Mouse (Mus musculus): Measurements from ENCODE around the gene Pdss2.
"Not testable (repeated sequence)": the region's sequence is repeated elsewhere in the genome, so short reads cannot be mapped to it uniquely, and the experiment has no call there.

Pdss2 gene

DNA sequence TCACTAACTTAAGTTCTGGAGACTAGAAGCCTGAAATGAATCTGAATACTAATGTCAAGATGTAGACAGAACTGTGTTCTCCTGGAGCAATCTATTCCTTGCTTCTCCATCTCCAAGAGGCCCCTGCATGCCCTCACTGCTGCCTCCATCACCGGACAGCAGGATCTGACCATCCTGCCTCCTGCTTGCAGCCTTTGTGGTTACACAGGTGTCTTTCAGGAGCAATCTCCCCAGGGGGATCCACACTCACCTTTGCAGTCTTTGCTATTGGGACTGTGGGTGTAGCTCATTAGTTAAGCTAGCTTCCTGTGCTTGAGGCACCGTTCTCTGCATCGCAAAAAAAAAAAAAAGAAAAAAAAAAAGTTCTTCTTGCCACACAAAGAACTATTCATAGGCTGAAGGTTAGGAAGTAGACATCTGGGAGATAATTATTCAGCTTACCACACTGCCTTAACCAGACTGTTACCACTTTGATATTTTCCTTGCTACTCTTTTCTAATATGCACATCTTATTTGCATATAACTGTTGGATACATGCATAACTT, 23.0 kb downstream of the Pdss2 start:
- DNase-seq (ENCODE audit: low spot score), result no peak

DNA sequence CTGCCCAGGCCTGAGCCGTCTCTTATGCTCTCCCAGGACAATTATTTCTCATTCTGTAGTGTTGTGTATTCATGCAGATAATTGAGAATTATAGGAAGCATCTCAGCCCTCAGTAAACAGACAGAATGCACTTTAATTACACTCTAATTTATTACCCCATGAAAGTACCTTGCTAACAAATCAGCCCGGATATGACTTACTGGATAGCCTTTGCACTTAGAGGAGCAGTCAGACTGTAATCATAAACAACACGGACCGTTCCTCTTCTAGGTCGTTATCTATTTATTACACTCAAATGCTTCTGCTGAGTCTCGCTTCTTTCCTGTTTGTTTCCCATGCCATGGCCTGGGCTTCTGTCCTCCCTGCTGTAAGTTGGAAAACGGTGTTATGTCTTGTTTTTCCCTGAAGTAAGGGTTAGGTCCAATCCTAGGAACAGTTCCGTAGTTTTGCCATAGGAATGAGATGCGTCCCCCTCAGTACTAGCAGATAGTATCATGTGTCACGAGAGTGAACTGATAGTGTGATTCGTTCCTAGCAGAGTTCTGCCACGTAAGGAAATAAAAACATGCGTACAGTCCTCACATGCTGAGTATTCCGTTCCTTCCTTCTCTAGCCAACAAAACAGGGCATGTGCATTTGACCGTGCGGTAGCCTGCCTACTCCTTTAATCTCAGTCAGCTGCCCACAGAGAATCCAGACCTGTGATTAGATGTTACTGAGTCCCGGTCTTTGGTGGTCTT, 24.3 kb downstream of the Pdss2 start:
- no peak for DNase-seq (ENCODE audit: low spot score)

DNA sequence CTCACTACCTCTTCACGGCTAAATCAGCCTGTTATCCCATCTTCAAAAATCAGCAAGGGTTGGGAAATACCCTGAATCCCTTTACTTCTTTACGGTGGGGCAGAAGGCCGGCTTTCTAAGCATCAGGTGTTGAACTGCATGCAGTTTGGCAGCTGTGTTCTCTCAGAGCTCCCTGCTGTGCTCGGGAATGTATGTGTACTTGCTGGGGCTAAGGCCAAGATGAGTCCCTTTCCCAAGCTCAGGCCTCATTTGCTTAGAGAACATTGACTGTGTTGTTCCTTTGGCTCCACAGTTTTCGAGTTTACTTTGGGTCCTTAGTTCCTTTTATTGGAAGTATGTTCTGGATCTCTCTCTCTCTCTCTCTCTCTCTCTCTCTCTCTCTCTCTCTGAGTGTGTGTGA, 26.7 kb downstream of the Pdss2 start:
- DNase-seq (ENCODE audit: low spot score), result no peak

DNA sequence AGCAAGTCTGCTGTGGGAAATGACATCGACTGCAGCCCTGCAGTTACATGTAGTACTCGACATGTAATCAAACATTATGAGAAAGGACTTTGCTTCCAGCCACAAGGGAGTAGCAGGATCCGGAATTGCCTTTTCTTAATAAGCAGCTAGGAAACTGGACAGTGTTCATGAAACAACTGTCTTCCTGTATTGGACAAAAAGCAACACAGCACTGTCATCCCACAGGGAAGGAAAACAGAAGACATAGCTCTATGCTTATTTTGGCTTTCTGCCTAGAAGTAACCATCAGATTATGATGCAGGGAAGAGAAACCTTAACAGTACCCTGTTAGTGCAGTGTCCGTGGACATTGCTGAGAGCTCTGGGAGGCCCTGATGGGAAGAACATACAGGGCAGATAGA, 31.0 kb downstream of the Pdss2 start:
- DNase-seq (ENCODE audit: low spot score), result no peak

DNA sequence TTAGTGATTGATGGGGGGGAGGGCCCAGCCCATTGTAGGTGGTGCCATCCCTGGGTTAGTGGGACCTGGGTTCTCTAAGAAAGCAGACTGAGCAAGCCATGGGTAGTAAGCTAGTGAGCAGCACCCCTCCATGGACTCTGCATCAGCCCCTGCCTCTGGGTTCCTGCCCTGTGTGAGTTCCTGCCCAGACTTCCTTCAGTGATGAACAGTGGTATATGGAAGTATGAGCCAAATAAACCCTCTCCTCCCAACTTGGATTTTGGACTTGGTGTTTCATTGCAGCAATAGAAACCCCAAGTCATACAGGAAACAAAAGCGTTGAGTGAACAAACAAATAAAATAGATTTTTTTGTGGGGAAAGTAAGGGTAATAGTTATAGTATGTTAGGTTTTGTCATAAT, 35.7 kb downstream of the Pdss2 start:
- not testable (repeated sequence) for DNase-seq (ENCODE audit: low spot score)

DNA sequence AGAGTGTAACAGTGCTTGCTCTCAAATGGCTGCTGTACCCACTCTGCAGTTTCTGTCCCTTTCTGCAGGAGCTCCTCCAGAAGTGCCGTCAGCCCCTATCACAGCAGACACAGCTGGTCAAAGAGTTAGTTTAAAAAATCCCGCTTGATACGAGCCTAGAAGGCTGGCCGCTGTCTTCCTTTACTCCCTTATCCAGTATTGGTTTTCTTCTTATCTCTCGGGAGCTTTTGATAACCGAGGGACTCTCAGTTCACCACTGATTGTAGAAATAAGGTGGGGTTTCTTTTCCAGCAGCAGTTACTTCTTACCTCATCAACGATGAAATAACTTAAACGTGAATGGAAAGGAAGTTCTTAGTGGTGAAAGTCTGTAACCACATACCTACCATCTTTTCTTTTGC, 36.2 kb downstream of the Pdss2 start:
- not testable (repeated sequence) for DNase-seq (ENCODE audit: low spot score)

DNA sequence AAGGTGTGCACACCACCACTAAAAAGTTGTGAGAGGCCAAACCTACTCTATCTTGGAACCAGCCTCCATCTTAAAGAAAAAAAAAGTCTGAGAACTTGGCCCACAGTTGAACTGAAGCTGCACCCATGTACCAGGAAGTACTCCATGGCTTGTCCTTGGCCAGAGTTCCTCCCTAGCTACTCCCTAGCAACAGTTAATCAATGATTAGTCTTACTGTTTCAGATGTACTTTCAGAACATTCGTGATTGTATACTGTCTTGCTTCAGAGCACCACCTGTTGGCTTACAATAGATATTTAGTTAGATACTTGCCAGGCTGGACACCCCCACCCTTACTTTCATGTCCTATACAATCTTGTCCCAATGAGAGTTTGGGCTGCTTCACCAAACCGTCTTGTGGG, 50.0 kb downstream of the Pdss2 start:
- no peak for DNase-seq (ENCODE audit: low spot score)

DNA sequence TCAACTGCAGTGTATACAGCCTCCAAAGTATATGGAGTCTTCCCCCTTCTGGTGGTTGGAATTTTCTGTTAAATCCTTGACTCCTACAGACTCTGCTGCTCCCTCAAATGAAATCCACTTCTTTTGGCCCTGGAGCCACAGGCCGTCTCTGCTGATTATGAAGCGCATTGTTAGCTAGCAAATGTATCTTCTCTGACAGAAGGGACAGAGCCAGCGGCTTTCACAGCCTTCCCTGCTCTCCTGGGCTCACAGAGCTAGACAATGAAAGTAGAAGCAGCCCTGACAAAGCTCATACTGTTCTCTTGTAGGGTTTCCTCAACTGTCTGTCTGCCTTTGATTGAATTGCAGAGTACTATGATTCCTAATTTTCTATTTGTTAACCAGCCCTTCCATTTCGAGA, 51.1 kb downstream of the Pdss2 start:
- no peak for DNase-seq (ENCODE audit: low spot score)

DNA sequence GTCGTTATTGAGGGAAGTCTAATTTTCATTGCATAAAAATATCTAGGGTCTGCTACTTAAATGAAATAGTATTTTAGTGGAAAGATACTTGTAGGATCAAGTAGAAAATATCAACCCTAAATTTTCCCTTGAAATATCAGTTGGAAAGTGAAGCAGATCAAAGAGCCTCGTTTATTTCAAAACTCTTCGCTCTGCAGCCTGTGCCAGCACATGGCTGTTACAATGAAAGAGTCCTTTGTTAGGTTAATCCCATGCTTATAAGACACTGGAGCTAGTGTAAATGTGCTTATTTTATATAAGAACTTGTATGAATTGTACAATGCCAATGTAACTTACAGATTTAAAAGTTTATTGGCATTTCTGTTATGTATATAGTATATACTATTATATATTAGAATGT, 51.8 kb downstream of the Pdss2 start:
- DNase-seq (ENCODE audit: low spot score), result no peak

DNA sequence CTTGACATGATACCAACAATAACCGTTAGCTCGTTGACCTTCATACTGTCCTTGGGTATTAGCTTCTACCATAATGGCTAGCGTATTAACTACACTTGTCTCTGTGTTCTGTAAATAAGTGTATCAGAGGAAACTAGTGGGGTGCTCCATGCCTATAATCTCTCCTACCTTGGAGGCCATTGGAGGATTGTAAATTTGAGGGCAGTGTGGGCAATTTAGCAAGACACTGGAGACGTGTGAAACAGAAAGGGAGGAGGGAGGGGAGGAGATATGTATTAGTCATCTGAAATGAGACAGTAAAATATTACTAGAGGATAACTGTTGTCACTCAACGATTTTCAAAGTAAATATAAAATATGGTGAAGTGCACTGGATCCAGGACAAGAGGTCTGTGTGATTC, 54.2 kb downstream of the Pdss2 start:
- DNase-seq (ENCODE audit: low spot score), result no peak

DNA sequence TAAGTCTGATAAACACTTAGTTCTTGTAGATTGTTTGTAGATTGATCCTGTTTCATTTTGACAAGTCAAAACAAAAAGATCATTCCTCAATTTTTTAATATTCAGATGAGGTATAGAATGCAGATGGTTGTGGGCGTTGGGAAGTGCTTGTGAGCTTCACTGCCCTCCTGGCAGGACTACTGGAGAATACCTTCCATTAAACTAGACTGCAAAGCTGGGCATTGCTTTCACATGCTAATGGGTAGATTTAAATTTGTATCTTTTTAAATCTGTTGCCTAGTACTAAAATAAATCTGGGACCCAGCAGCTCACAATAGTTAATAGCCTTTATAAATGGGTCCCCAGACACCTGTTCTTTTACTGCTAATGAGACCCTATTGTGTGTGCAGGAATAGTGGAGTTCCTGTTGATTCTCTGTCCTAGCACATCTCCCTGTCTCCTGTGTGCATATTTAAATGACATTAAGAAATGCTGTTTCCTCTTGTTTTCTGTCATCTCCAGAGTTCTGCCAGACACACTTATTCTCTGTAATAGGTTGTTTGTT, 54.9 kb downstream of the Pdss2 start:
- DNase-seq (ENCODE audit: low spot score), result no peak

DNA sequence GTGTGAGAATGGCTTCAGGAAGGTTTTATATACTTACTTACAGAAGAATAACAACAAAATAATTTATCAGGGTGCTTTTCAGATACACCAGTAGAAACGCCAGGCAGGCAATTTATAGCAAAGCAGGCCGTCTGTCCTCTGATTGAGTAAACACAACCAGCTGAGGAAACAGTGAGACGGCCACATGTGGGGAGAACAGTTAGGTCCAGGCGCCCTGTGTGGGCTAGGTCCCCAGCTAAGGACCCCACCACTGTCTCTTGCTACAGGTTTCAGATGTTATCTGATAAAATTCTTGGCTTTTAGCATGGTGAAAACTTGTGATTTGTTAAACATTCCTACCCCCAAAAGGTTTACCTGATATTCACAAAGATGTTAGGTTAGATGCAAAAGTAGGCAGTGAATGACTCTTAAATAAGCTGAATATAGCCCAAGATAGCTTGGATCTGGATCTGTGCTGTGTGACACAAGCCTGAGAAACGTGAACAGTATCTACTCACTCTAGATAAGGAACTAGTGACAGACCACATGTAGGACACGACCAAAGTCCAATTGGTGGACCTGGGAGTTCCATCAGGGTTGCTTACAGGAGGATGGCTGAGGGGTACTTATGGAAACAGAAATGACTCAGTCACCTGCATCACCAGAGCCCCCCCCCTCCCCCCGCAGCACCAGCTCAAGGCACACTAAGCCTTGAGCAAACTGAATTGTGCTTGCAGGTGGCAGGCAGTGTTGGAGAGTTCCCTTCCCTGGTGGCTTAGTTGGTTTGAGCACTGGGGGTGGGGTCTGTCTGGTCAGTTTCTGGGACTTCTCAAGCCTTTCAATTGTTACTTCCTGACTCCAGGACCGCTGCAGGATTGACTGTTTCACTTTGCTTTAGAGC, 56.2 kb downstream of the Pdss2 start:
- no peak for DNase-seq (ENCODE audit: low spot score)

DNA sequence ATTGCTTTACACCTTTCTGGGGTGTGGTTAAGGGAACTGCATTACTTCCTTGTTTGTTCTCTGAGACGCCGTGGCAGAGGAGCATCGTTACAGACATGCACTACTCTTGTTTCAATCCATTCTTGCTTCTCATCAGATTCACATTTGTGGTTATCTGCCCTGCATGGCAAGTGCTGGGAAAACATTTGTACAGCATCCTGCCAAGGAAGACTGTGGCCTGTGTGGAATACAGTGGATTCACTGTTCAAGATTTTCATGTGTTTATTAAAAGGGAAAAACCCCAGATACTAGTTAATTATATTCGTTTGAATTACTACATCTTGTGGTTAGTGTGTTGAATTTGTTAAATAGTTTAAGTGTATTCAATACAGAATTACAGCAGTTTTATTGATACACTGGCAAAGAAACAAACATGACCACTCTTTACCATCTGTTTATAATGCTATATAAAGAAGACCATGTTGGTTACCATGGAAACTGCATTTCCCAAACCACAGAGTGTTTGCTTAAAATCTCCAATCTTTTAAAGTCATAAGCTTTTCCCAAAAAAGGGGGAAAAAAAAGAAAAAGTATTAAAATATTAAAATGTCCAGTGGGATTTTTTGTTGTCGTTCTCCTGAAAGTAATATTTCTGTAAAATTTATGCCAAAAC, 58.5 kb downstream of the Pdss2 start:
- DNase-seq (ENCODE audit: low spot score), result no peak

DNA sequence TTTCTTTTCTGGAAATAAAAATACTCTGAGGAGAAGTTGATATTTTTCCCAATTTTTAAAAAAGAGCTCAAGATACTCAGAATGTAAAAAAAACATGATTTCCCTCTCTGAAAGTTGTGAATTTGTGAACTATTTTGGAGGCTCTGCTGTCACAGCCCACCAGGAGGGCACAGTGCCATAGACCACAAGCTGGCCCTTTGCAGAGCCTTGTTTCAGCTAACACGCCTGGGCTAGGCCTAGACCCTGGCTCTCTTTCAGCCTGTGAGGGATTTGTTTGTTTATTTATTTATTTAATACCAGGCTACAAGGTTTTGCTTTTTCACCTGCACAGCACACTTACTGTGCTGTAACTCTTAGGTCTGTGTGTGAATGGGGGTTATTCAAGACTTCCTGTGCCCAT, 64.3 kb downstream of the Pdss2 start:
- DNase-seq (ENCODE audit: low spot score), result no peak

DNA sequence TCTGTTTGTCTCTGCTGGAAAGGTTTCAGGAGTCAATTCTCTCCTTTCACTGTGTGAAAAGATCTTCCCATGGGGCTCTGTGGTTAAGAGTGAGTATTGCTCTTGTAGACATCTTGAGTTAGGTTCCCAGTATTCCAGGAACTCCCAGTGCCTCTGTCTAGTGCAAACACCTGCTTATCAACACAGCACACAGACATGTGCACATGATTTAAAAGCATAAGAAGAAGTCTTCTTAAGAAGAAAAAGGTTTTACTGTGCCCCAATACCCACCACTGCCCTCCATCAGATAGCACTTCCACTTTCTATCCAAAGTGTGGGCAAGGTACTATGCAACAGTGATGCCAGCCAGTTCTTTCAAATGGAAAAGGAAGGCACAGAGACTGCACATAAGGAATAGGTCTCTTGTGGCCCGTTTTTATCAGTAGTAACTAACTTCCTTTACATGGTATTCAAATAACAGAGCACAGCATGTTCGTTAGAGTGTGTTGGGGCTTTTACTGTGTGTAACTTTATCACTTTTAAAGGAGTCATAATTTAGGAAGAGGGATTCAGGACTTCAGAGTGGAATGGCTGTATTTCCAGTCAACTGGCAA, 69.4 kb downstream of the Pdss2 start:
- DNase-seq (ENCODE audit: low spot score), result no peak

DNA sequence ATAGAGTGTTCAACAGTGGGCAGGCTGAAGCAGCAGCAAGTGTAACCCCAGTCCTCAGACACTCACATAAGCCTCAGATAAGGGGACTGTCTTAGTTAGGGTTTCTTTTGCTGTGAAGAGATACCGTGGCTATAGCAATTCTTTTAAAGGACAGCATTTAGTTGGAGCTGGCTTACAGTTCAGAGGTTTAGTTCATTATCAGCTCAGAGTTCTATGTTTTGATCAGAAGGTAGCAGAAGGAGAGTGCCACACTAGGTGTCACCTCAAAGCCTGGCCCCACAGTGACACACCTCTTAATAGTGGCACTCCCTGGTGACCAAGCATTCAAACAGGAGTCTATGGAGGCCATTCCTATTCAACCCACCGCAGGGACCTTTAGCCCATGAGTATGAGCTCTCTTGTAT, 70.0 kb downstream of the Pdss2 start:
- DNase-seq (ENCODE audit: low spot score), result no peak

DNA sequence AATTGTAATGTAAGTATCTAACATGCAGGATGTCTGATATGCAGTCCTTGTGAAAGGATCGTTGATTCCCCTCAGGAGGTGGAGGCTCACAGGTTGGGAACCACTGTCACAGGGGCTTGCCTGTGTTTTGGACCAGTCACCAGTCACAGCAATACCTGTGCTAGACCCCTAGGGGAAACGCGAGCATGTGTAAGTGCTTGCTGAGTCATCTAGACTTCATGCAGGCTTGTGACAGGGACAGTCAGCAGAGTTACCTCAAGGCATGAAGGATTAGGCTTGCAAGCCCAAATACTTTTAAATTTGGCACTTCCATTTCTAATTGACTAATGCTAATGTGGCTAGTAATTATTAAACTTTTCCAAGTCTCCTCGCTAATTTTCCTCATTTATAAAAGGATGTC, 71.2 kb downstream of the Pdss2 start:
- no peak for DNase-seq (ENCODE audit: low spot score)

DNA sequence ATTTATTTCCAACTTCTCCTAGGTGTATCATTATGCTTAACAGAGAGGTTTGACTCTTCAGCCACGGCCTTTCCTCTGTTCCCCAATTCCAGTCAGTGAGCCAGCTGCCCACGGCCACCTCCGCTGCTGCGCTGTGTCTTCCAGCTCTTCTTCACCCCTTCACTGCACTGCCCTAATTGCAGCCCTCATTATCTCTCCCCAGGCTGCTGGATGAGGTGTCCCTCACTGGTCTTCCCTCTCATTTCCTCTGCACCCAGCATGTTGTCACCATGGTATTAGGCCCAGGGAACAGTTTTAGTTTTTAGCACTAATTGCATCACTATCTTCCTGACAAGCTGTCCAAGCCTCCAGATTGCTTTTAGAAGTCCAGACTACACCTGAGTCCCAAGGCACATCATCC, 73.0 kb downstream of the Pdss2 start:
- no peak for DNase-seq (ENCODE audit: low spot score)

DNA sequence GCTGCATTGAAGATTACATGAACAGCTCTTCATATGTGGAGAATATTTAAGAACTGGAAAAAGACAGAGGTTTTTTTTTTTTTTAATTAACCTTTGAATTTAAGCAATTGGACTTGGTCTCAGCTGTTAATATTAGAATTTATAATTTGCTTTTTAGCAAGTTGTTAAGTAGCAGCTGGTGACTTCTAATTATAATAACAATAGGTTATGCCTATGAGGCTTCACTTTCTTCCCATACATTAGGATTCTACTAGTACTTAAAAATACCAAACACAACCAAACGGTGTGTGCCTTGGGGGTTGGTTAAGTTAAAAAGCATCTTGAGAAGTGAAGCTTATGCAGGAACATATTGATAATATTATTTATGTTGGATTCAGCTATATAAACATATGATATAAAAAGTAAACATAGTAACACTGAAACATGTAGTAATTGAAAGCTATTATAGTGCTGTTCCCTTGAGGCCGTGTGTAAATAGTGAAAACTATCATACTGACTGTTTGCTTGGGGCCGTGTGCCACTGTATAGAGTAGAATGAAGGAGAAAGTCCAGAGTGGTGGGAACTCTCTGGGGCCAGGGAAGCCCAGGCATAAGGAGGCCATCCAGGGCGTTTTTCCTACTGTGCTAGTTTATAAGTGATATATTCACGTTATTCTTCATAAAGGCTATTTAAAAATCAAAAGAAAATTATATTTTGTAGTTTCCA, 87.0 kb downstream of the Pdss2 start:
- no peak for DNase-seq (ENCODE audit: low spot score)

DNA sequence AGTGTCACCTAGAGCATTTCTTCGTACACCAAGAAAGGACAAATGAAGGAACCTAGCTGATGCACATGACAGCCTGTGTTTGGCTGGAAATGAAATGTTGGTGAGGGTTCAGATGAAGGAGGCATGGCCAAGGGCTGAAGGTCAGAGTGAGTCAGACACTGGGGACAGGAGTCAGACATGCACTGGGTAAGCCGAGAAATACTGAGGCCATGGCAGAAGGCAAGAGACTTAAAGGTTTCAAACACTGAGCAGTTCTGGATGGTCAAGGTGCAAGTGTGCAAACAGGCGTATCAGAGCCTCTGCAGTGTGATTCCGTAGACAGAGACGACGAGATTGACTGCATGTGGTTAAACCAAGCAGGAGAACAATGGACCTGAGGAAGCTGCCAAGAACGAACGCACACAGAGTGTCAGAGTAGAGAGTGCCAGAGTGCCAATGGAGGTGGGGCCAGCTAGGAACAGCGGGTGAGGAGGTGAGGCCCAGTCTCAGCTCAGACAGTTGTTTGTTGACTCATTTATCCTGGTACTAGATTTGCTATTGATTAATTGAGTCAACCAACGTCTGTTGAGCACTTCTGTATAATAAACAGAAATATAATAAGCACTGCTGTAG, 89.6 kb downstream of the Pdss2 start:
- DNase-seq (ENCODE audit: low spot score), result peak; percentile 9

DNA sequence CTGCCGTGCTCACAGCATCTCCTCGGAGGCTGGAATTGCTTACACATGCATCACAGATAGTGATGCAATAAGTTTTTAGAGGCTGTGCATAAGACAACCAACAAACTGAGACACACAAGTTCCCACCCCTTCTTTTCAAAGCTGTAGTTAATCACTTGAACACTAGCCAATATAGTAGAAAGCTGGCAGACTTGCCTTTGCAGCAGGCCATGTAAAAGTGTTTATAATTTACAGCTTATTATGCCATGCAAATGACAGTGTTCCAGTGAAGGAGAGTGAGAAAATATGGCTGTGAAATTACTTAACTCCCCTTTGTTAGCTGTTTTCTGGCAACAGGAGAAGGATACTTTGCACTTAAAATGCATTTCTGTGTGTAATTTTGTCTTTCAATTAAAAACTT, 90.9 kb downstream of the Pdss2 start:
- DNase-seq (ENCODE audit: low spot score), result no peak

Data from ovary, postnatal 36 days (tissue).